Mouse (Mus musculus) CH12.LX (cell line): ENCODE data around the gene Hexim2.

Experiments
- MAX ChIP-seq: IDR thresholded peaks from 2 replicates; pipeline ENCODE4 v1.6.1; 2011; ENCODE audit warnings: low read length, improper control_type of control experiment
- POLR2A ChIP-seq: IDR thresholded peaks from 2 replicates; pipeline ENCODE4 v1.6.1; 2011; ENCODE audit warnings: low read depth, mild to moderate bottlenecking, improper control_type of control experiment, low read length

DNA sequence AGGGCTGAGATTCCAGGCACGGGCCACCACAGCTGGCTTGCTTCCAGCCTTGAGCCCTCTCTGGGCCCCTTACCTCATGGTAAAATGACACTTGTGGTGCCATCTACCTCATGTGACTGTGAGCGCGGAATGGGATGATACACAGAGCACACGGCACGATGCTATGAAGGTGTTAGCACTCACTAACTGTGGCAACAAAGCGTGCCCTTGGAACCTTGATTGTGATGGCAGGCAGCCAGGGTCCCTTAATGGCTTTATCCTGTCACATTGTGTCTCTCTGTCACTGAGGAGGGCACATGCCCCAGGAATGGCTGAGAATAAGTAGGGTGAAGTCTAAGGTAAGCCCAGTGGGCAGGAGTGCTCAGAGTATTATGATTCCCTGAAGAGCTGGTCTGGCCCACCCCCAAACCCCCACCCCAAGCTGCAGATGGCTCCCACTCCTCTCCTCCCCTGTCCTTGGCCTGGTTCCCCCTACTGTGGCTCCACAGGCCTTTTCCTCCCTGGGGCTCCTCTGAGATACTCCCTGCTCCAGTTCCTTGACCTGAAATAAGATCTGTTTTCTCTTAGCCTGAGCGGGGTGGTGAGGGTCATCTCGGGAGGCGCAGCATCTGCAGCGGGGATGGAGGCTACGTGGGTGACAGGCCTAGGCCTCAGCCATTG, 33.6 kb upstream of the Hexim2 start:
- no peak for TF ChIP-seq POLR2A
- TF ChIP-seq MAX = no peak
